Mouse (Mus musculus): Measurements from ENCODE around the gene Hoxc5.

The Hoxc5 gene

GRCm38 (mm10) chr15:102937036-102937666, 30.1 kb upstream of the Hoxc5 start:
- POLR2A ChIA-PET = interaction anchor here in 3 of 4 experiments (0.6 to 13.5 kb wide), 13 partner anchors 10 to 216 kb away, joined by 3 to 268 read pairs (median 5); partner anchors contain the start of genes Hoxc13 (in 2 of the 3) and Hoxc10 (in 1 of the 3)

GRCm38 (mm10) chr15:102939256-102940155, 27.7 kb upstream of the Hoxc5 start:
- CTCF ChIA-PET = interaction anchor here in 3 of 4 experiments (0.6 to 1.8 kb wide), 9 partner anchors 19 to 238 kb away, joined by 3 to 7 read pairs (median 4); partner anchors contain the start of genes Hoxc10 (in 2 of the 3) and Hoxc13 (in 1 of the 3)
- POLR2A ChIA-PET = interaction anchor here (0.6 to 13.5 kb wide), 35 partner anchors 7 to 300 kb away, joined by 3 to 268 read pairs (median 4); partner anchors contain the start of genes Hoxc13 (in 4 of the 4), Hoxc10 (in 2 of the 4), Cbx5 (in 1 of the 4) and Hoxc11 (in 1 of the 4)

More at GRCm38 (mm10) chr15:102937036-102937666, 30.1 kb upstream of the Hoxc5 start:
- CTCF ChIA-PET = interaction anchor here in 1 of 4 experiments (1.2 kb wide), 1 partner anchor 232 kb away, joined by 3 read pairs; no protein-coding TSS in a partner anchor

GRCm38 (mm10) chr15:102942739-102943467, 24.3 kb upstream of the Hoxc5 start:
- POLR2A ChIA-PET = interaction anchor here (0.7 to 13.5 kb wide), 17 partner anchors 8 to 228 kb away, joined by 3 to 268 read pairs (median 6); partner anchors contain the start of genes Hoxc13 (in 2 of the 4), Hoxc10 (in 1 of the 4) and Hoxc11 (in 1 of the 4)
- CTCF ChIA-PET = interaction anchor here (0.6 to 1.7 kb wide), 11 partner anchors 8 to 250 kb away, joined by 3 to 6 read pairs (median 3); no protein-coding TSS in a partner anchor

GRCm38 (mm10) chr15:102943468-102943813, 23.8 kb upstream of the Hoxc5 start:
- CTCF ChIA-PET = interaction anchor here in 2 of 4 experiments (0.6 to 1.7 kb wide), 7 partner anchors 9 to 234 kb away, joined by 3 to 6 read pairs (median 3); no protein-coding TSS in a partner anchor

GRCm38 (mm10) chr15:102945185-102946077, 21.8 kb upstream of the Hoxc5 start:
- ChIA-PET CTCF (interaction anchor here in 1 of 4 experiments (0.9 kb wide), 1 partner anchor 15 kb away, joined by 3 read pairs; no protein-coding TSS in a partner anchor), POLR2A (interaction anchor here in 3 of 4 experiments (1.2 to 3.0 kb wide), 6 partner anchors 8 to 19 kb away, joined by 4 to 10 read pairs (median 8); no protein-coding TSS in a partner anchor)

More at GRCm38 (mm10) chr15:102943468-102943813, 23.8 kb upstream of the Hoxc5 start:
- POLR2A ChIA-PET = interaction anchor here (1.0 to 13.5 kb wide), 12 partner anchors 8 to 227 kb away, joined by 3 to 268 read pairs (median 9); partner anchors contain the start of gene Hoxc13 (in 2 of the 4)

GRCm38 (mm10) chr15:102947276-102947675, 20.0 kb upstream of the Hoxc5 start:
- CTCF ChIA-PET = interaction anchor here in 2 of 4 experiments (0.6 to 0.7 kb wide), 2 partner anchors 9 to 19 kb away, joined by 3 to 6 read pairs; partner anchors contain the start of gene Hoxc10 (in 1 of the 2)
- POLR2A ChIA-PET = interaction anchor here in 2 of 4 experiments (0.7 to 1.5 kb wide), 3 partner anchors 16 to 122 kb away, joined by 3 to 6 read pairs (median 4); partner anchors contain the start of gene Hoxc10 (in 1 of the 2)

- POLR2A ChIA-PET = interaction anchor here in 3 of 4 experiments (0.6 to 6.6 kb wide), 8 partner anchors 9 to 32 kb away, joined by 3 to 71 read pairs (median 10); no protein-coding TSS in a partner anchor
- CTCF ChIA-PET = interaction anchor here (0.6 to 1.4 kb wide), 7 partner anchors 18 to 234 kb away, joined by 3 to 5 read pairs (median 3); partner anchors contain the start of genes Calcoco1 (in 1 of the 4), Hoxc10 (in 1 of the 4) and Hoxc13 (in 1 of the 4)
Observed at GRCm38 (mm10) chr15:102948842-102949241, 18.4 kb upstream of the Hoxc5 start.

- ChIA-PET CTCF (interaction anchor here (0.6 to 1.4 kb wide), 10 partner anchors 17 to 334 kb away, joined by 3 to 5 read pairs (median 3); partner anchors contain the start of genes Hoxc10 (in 1 of the 4) and Hoxc13 (in 1 of the 4)), POLR2A (interaction anchor here in 3 of 4 experiments (0.6 to 6.6 kb wide), 20 partner anchors 9 to 584 kb away, joined by 3 to 71 read pairs (median 4); no protein-coding TSS in a partner anchor)
Observed at GRCm38 (mm10) chr15:102949696-102950095, 17.5 kb upstream of the Hoxc5 start.

- POLR2A ChIA-PET = interaction anchor here in 3 of 4 experiments (0.6 to 6.6 kb wide), 13 partner anchors 8 to 214 kb away, joined by 3 to 71 read pairs (median 4); no protein-coding TSS in a partner anchor
- CTCF ChIA-PET = interaction anchor here (0.6 to 1.3 kb wide), 13 partner anchors 8 to 233 kb away, joined by 3 to 10 read pairs (median 3); partner anchors contain the start of genes Hoxc10 (in 1 of the 4) and Hoxc5 (in 1 of the 4)
Observed at GRCm38 (mm10) chr15:102950877-102951276, 16.4 kb upstream of the Hoxc5 start.

GRCm38 (mm10) chr15:102953561-102953960, 13.7 kb upstream of the Hoxc5 start:
- ChIA-PET POLR2A (interaction anchor here in 3 of 4 experiments (0.7 to 6.6 kb wide), 10 partner anchors 9 to 88 kb away, joined by 3 to 71 read pairs (median 8); partner anchors contain the start of genes Hoxc10 (in 1 of the 3) and Hoxc5 (in 1 of the 3)), CTCF (interaction anchor here (0.5 to 2.3 kb wide), 5 partner anchors 13 to 574 kb away, joined by 3 to 15 read pairs (median 5); partner anchors contain the start of genes Hoxc10 (in 1 of the 4) and Hoxc8 (in 1 of the 4))

GRCm38 (mm10) chr15:102954192-102955006, 12.8 kb upstream of the Hoxc5 start, which contains the start of gene Hoxc11:
Hoxc11 (plus strand) TSS chr15:102954427.
- ChIA-PET CTCF (interaction anchor here in 3 of 4 experiments (0.5 to 2.3 kb wide), 9 partner anchors 11 to 262 kb away, joined by 3 to 15 read pairs (median 3); partner anchors contain the start of genes Hoxc10 (in 1 of the 3) and Hoxc8 (in 1 of the 3)), POLR2A (interaction anchor here in 3 of 4 experiments (0.5 to 6.6 kb wide), 19 partner anchors 10 to 285 kb away, joined by 3 to 71 read pairs (median 4); partner anchors contain the start of genes Calcoco1 (in 1 of the 3), Hoxc10 (in 1 of the 3), Hoxc13 (in 1 of the 3) and Hoxc5 (in 1 of the 3))

GRCm38 (mm10) chr15:102955007-102955382, 12.2 kb upstream of the Hoxc5 start:
- ChIA-PET POLR2A (interaction anchor here in 3 of 4 experiments (0.5 to 6.2 kb wide), 14 partner anchors 11 to 284 kb away, joined by 3 to 31 read pairs (median 4); partner anchors contain the start of genes Calcoco1 (in 1 of the 3), Hoxc10 (in 1 of the 3), Hoxc13 (in 1 of the 3) and Hoxc5 (in 1 of the 3)), CTCF (interaction anchor here in 2 of 4 experiments (0.7 to 2.3 kb wide), 6 partner anchors 11 to 263 kb away, joined by 3 to 13 read pairs (median 3); partner anchors contain the start of gene Hoxc10 (in 1 of the 2))

- POLR2A ChIA-PET = interaction anchor here in 3 of 4 experiments (0.7 to 1.2 kb wide), 4 partner anchors 11 to 185 kb away, joined by 3 read pairs; partner anchors contain the start of genes Hoxc10 (in 1 of the 3), Hoxc13 (in 1 of the 3) and Hoxc5 (in 1 of the 3)
- CTCF ChIA-PET = interaction anchor here in 1 of 4 experiments (0.8 kb wide), 1 partner anchor 31 kb away, joined by 3 read pairs; no protein-coding TSS in a partner anchor
Observed at GRCm38 (mm10) chr15:102955833-102956640, 11.2 kb upstream of the Hoxc5 start.
